Mouse (Mus musculus): ENCODE results near the gene Rraga. TPM values are rescaled to one million over a fixed set of nuclear protein-coding genes. Genes with fewer than 3 reads are reported as not detected.

The Rraga gene
- polyA plus RNA-seq (2014; fragmentation: Illumina TruSeq; extraction: RNeasy Lipid Tissue Mini Kit (QIAGEN cat#74804); ENCODE audit: low read depth, low replicate concordance), result 143 TPM

GRCm38 (mm10) chr4:86575283-86575983 lies at the start of gene Rraga:
Gene Rraga (plus strand): TSS chr4:86575668.

GRCm38 (mm10) chr4:86558228-86558627 lies 17.2 kb upstream of the Rraga start, which contains the start of gene Saxo1:
Gene Saxo1 (minus strand): TSS chr4:86558328.

GRCm38 (mm10) chr4:86611524-86612288 lies 36.2 kb downstream of the Rraga start, which contains the start of gene Haus6:
Gene Haus6 (minus strand): TSS chr4:86612055.

Other genes with a start within 250 kb of the Rraga start
- gene Saxo1, start 17.3 kb upstream of the Rraga start, polyA plus RNA-seq (2014; fragmentation: Illumina TruSeq; extraction: RNeasy Lipid Tissue Mini Kit (QIAGEN cat#74804); ENCODE audit: low read depth, low replicate concordance), result not detected
- 20.4 TPM for gene Haus6, start 36.4 kb downstream of the Rraga start, polyA plus RNA-seq (2014; fragmentation: Illumina TruSeq; extraction: RNeasy Lipid Tissue Mini Kit (QIAGEN cat#74804); ENCODE audit: low read depth, low replicate concordance)
- gene Plin2, start 94.4 kb downstream of the Rraga start, polyA plus RNA-seq (2014; fragmentation: Illumina TruSeq; extraction: RNeasy Lipid Tissue Mini Kit (QIAGEN cat#74804); ENCODE audit: low read depth, low replicate concordance), result 72.4 TPM
- gene Dennd4c, start 172.9 kb downstream of the Rraga start, polyA plus RNA-seq (2014; fragmentation: Illumina TruSeq; extraction: RNeasy Lipid Tissue Mini Kit (QIAGEN cat#74804); ENCODE audit: low read depth, low replicate concordance), result 96.9 TPM

Data from adrenal gland, adult 10 weeks (tissue).